Mouse (Mus musculus) regulatory T cell (primary cell): ENCODE measurements around the gene Gm8947.
"Not testable (repeated sequence)": the region's sequence is repeated elsewhere in the genome, so short reads cannot be mapped to it uniquely, and the experiment has no call there.

Experiments used
- in situ Hi-C: fragments of 300-600 bp; cut with MboI, MseI; formaldehyde crosslinking; loops from one replicate; pipeline ENCODE4 v1.15.1; 2025; ENCODE audit warnings: high pct_unique_total_duplicates

The Gm8947 gene

DNA sequence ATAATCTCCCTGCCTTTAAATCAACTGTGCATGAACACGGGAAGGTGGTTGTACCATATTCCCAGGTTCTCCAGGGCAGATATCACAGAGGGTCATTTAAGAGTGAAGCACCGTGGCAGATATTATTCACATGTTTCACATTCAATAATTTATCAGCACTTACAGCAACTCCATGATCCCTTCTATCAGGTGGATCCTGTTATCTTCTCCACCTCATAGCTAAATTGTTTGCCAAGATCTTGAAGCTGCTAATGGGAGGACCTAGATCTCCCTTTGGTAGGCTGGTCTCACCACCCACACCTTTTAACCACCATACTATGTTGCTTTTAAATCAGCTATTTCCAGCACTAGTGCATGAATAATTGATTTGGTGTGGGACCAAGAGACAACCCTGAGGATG lies 12.0 kb upstream of the Gm8947 start:
- in situ Hi-C loops, result no loop called here

DNA sequence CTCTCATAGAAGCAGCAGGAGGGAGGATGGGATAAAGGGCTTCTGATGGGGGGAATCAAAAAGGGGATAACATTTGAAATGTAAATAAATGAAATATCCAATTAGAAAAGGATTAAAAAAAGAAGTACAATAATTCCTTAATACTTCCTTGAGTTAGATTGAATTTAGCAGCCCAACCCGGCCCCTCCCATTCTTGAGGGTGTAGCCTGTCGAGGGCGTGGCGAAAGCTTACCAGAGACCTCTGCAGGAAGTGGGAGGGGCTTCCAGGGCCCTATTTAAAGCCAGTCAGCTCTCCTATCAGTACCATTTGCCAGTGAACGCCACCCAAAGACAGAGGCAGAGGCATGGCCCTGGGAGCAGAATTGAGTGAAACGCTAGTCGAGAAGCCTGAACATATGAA lies 9.9 kb upstream of the Gm8947 start, which contains the start of gene Gm47985:
TSS of gene Gm47985 (plus strand) at position 272 of the 400 bp plus-strand sequence.
- in situ Hi-C loops, result not testable (repeated sequence)

DNA sequence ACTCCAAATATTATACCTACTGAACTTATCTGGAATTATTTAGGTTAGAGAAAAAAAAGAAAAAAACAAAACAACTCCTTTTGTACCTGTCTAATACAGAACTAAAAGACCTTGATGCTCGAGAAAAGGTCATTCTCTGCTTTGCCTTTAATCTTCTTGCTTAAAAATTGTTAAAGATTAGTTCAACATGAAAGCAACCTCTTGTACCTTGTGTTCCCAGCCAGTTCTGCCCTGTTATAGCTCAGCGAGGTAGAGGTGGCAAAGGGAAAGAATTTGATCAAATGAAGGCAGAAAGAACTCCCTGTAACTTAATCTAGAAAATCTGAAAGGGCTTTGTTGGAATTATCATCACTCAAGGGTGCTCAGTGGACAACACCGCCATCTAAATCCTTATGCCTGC lies 6.0 kb upstream of the Gm8947 start:
- in situ Hi-C loops, result not testable (repeated sequence)

DNA sequence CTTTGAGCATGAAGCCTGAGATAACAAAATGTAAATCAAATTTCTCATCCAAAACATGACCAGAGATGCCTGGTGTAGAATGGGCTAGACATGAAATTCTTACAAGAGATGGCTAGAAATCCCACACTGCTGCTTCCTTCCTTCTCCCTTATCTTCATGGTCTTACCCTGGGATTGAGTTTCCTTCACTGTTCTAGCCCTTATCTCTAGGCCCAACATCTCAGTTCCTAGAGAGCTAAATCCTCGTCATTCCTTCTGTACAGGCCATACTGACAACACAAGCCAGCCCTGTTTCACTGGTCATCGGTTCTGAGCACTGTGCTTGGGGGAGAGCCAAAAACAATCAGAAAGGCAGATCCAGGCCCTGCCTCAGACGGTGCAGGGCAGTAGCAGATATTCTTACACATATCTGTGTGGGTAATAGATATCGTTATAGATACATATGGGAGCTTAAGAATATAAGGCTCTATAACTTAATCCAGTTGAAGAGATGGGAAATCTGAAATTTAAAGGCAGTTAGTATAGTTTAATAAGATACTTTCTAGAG lies 5.2 kb upstream of the Gm8947 start:
- in situ Hi-C loops, result not testable (repeated sequence)

DNA sequence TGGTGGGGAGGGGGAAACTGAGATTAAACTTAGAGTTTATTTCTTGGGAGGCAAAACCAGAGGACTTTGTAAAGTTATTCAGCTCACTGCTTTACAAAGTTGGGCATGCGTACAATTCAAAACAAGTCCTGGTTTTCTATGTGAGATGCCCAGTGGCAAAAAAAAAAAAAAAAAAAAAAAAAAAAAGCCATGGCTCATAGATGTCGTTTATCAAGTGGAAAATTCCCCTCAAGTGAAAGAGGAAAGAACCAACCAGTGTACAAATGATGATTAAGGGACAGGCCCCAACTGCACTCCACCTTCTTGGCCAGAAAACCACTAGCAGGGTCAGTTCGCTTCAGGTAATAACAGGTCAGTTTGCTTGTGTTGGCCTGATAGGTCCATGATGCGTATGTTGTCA lies 3.7 kb upstream of the Gm8947 start:
- in situ Hi-C loops, result no loop called here

DNA sequence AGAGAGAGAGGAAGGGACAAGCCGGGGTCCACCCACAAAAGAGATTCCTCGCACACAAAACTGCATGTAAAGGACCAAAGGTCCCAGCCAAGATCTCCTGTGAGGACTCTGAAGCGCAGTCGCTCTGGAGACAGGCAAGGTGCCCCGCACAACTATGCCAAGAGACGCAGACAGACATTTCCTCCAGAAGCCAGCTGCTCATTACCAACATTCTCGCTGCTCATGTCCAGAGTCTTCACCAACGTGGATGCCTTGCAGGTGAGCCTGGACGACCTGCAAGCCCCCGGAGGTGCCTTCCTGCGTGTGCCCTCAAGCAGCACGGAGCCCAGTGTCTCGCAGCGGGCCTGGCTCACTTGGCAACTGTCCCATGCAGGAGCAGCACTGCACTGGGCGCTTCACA lies 563 bp downstream of the Gm8947 start:
- in situ Hi-C loops, result not testable (repeated sequence)

DNA sequence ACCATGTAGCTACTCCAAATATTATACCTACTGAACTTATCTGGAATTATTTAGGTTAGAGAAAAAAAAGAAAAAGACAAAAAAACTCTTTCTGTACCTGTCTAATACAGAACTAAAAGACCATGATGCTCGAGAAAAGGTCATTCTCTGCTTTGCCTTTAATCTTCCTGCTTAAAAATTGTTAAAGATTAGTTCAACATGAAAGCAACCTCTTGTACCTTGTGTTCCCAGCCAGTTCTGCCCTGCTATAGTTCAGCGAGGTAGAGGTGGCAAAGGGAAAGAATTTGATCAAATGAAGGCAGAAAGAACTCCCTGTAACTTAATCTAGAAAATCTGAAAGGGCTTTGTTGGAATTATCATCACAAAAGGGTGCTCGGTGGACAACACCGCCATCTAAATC lies 3.8 kb downstream of the Gm8947 start:
- in situ Hi-C loops, result not testable (repeated sequence)

DNA sequence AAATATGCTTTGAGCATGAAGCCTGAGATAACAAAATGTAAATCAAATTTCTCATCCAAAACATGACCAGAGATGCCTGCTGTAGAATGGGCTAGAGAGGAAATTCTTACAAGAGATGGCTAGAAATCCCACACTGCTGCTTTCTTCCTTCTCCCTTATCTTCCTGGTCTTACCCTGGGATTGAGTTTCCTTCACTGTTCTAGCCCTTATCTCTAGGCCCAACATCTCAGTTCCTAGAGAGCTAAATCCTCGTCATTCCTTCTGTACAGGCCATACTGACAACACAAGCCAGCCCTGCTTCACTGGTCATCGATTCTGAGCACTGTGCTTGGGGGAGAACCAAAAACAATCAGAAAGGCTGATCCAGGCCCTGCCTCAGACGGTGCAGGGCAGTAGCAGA lies 4.5 kb downstream of the Gm8947 start:
- in situ Hi-C loops, result not testable (repeated sequence)

DNA sequence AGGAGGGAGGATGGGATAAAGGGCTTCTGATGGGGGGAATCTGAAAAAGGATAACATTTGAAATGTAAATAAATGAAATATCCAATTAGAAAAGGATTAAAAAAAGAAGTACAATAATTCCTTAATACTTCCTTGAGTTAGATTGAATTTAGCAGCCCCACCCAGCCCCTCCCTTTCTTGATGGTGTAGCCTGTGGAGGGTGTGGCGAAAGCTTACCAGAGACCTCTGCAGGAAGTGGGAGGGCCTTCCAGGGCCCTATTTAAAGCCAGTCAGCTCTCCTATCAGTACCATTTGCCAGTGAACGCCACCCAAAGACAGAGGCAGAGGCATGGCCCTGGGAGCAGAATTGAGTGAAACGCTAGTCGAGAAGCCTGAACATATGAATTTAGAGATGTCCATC lies 5.9 kb downstream of the Gm8947 start, which contains the start of gene Gm47995:
TSS of gene Gm47995 (plus strand) at position 329 of the 400 bp plus-strand sequence.
- in situ Hi-C loops, result not testable (repeated sequence)

DNA sequence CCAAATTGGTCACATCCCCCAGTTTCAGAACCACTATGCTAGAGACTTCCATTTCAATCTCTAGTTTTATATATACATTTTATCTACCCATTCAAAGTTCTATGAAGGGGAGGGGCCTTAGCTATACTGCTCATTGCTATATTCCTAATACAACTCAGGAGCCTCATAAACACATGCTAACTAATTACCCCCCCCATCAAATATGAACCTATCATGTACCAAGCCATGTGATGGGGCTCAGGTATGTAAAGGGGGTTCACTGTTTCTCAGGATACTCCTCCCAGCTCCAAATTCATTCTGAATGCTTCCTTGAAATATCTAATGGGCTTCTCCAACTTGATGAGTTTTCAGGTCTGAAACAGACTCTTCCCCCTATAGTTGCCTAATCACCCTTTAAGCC lies 8.4 kb downstream of the Gm8947 start:
- in situ Hi-C loops, result not testable (repeated sequence)

DNA sequence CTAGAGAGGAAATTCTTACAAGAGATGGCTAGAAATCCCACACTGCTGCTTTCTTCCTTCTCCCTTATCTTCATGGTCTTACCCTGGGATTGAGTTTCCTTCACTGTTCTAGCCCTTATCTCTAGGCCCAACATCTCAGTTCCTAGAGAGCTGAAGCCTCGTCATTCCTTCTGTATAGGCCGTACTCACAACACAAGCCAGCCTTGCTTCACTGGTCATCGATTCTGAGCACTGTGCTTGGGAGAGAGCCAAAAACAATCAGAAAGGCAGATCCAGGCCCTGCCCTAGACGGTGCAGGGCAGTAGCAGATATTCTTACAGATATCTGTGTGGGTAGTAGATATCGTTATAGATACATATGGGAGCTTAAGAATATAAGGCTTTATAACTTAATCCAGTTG lies 10.6 kb downstream of the Gm8947 start:
- in situ Hi-C loops, result not testable (repeated sequence)

DNA sequence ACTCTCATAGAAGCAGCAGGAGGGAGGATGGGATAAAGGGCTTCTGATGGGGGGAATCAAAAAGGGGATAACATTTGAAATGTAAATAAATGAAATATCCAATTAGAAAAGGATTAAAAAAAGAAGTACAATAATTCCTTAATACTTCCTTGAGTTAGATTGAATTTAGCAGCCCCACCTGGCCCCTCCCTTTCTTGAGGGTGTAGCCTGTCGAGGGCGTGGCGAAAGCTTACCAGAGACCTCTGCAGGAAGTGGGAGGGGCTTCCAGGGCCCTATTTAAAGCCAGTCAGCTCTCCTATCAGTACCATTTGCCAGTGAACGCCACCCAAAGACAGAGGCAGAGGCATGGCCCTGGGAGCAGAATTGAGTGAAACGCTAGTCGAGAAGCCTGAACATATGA lies 11.6 kb downstream of the Gm8947 start, which contains the start of gene 3110040M04Rik:
TSS of gene 3110040M04Rik (plus strand) at position 304 of the 400 bp plus-strand sequence.
- in situ Hi-C loops, result not testable (repeated sequence)

DNA sequence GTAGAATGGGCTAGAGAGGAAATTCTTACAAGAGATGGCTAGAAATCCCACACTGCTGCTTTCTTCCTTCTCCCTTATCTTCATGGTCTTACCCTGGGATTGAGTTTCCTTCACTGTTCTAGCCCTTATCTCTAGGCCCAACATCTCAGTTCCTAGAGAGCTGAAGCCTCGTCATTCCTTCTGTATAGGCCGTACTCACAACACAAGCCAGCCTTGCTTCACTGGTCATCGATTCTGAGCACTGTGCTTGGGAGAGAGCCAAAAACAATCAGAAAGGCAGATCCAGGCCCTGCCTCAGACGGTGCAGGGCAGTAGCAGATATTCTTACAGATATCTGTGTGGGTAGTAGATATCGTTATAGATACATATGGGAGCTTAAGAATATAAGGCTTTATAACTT lies 16.3 kb downstream of the Gm8947 start:
- in situ Hi-C loops, result not testable (repeated sequence)

DNA sequence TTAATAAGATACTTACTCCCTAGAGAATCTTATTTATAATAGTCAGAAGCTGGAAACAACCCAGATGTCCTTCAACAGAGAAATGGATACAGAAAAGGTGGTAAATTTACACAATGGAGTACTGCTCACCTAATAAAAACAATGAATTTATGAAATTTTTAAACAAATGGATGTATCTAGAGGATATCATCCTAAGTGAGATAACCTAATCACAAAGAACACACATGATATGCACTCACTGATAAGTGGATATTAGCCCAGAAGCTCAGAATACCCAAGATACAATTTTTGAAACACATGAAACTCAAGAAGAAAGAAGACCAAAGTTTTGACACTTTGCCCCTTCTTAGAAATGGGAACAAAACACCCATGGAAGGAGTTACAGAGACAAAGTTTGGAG lies 16.8 kb downstream of the Gm8947 start:
- in situ Hi-C loops, result not testable (repeated sequence)

DNA sequence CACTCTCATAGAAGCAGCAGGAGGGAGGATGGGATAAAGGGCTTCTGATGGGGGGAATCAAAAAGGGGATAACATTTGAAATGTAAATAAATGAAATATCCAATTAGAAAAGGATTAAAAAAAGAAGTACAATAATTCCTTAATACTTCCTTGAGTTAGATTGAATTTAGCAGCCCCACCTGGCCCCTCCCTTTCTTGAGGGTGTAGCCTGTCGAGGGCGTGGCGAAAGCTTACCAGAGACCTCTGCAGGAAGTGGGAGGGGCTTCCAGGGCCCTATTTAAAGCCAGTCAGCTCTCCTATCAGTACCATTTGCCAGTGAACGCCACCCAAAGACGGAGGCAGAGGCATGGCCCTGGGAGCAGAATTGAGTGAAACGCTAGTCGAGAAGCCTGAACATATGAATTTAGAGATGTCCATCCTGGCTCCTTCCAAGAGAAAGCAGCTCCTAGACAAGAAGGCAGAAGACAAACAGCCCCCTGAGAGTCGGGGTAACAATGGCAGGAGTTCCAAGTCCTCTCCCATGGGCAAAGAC lies 17.7 kb downstream of the Gm8947 start, which contains the start of gene Gm47996:
TSS of gene Gm47996 (plus strand) at position 308 of the 532 bp plus-strand sequence.
- in situ Hi-C loops, result not testable (repeated sequence)

DNA sequence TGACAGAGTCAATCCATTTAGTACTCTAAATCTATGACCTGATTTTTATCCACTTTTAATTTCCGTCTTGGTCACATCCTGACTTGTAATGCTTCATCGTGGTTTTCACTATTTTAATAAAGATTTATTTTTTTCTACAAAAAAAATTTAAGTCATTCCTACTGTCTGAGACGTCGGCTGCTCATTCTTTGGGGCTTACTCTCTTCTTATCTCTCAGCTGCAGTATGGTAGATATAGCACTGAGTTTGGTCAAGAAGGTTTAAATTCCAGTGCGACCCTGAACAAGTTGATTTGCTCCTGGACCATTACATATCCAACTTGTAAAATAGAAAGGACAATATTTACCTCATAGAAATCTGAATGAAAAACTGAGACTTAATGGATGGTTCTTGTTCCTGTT lies 19.5 kb downstream of the Gm8947 start:
- in situ Hi-C loops, result not testable (repeated sequence)

DNA sequence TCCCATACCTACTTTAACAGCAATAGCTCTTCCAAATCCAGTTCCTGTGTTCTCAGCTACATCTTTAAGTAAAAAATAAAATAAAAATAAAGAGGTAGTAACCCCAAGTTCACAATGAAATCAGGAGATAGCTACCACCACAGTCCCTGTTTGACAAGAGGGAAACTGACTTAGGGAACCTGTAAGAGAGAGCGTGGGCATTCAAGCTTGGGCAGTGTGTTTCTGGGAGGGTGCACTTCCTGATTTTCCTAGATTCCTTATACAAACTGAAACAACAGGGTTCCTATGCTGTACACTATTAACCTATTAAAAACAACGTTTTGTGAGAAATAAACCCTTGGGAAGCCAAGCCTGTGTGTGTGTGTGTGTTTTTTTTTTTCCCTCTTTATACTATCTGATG lies 22.7 kb downstream of the Gm8947 start:
- in situ Hi-C loops, result no loop called here

DNA sequence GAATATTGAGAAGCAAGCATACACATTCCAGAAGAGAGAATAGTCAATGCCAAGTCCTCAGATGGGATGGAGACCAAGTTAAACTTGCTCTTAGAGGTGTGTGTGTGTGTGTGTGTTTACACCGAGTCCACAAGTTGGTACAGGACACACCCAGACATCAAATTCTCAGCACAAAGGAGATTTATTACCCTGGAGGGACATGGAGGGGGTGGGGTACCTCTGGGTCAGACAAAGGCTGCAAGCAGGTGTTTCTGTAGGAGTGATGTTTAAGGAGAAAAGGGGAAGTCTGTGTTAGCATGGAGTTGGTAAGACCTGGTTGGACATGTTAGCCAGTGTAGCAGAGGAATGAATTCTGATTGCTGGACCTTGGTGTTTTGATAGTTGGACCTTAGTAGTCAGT lies 23.8 kb downstream of the Gm8947 start:
- in situ Hi-C loops, result no loop called here

DNA sequence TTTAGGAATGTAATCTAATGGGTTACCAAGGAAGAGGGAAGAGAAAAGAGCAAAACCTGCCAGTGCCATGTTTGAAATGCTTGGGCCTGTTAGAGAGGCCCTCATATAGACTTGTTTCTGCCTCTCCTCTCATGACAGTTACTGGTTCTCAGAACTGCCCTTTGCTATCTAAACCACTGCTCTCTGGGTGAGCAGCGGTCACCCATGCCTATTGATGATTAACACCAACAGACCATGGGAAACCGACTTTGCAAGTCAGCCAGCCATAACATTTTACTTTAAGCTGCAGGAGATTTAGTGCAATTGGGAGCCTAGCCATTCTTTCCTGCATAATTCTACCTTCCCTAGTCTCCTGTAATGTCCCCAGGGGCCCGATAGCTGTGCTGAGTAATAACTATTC lies 24.2 kb downstream of the Gm8947 start:
- in situ Hi-C loops, result no loop called here

DNA sequence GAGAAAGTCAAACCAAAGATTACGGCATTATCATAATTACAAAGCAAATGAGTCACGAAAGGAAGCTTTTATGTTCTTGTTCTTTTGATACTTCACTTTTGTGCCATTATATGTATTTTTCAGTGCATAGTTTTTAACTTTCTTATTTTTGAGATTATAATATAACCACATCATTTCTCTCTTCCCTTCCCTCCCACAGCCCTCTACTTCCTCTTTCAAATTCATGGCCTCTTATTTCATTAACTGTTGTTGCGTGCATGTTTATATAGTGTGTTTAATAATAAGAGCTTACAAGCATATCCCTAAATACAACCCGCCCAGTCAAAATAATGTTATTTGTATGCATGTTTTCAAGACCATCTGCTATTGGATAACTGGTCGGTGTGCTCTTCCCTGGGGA lies 26.9 kb downstream of the Gm8947 start:
- in situ Hi-C loops, result no loop called here

DNA sequence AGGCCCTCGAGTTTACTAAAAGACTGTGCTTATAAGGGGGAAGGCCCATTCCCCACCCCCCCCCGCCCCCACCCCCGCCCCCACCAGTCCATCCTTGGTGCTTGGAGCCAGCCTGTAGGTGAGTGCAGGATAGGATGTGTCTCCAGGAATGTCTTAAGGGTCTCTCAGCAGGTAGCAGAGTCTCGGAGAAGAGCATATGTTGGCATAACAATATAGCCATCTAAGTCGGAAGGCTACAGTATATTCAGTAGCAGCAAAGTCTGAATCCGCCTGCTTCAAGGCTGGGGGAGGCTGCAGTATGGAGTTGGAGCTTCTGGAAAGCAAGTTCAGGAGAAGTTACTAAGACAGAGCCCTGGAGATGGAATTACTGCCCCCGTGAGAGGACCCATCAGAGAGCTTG lies 27.9 kb downstream of the Gm8947 start:
- in situ Hi-C loops, result no loop called here

DNA sequence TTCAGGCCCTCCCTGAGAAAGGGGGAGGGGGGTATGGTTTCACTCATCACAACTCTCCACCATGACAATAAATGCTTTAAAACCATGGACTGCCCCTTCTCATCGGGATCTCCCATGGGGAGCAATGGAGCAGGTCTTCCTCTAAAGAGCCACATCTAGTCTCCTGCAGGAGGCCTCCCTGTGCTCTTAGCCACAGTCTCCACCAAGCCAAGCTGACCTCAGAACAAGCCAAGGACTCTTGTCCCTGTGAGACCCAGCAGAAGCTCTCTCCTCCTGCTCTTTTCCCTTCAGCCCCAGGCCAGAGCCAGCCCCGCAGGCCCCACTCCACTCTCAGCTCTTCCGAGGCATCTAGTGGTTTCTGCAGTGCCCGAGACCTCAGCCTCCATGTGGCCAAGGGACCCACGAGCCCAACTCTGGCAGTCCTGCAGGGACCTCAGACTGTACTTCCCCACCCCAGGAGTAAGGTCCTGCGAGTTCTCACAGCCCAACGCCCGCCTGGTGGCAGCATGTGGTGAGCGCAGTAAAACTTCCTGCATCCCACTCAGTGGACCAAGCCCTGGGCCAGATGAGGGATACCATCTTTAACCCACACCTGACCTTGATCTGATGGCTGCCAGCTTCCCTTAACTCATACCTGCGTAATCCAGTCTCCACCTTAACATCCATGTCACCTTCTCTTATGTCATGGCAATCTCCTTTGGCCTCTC lies 30.5 kb downstream of the Gm8947 start:
- in situ Hi-C loops, result no loop called here

DNA sequence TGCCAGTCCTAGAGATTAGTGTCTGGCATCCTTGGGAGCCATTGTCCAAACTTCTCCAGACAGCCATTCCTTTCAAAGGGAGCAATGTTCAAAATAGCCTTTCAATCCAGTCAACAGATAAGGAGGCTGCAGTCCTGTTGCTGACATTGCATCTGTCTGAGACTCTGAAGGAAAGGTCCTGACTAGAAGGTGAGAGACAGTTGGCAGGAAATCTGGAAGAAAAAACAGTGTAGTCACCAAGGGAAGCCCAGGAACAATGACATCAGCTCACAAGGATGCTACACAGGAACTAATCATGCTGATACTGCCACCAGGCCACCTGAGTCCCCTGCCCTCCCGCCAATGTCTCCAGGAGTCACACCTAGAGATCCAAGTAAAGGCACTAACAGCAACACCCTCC lies 31.2 kb downstream of the Gm8947 start:
- in situ Hi-C loops, result no loop called here
